Mouse (Mus musculus): ENCODE data around the gene Aspscr1.

DNA sequence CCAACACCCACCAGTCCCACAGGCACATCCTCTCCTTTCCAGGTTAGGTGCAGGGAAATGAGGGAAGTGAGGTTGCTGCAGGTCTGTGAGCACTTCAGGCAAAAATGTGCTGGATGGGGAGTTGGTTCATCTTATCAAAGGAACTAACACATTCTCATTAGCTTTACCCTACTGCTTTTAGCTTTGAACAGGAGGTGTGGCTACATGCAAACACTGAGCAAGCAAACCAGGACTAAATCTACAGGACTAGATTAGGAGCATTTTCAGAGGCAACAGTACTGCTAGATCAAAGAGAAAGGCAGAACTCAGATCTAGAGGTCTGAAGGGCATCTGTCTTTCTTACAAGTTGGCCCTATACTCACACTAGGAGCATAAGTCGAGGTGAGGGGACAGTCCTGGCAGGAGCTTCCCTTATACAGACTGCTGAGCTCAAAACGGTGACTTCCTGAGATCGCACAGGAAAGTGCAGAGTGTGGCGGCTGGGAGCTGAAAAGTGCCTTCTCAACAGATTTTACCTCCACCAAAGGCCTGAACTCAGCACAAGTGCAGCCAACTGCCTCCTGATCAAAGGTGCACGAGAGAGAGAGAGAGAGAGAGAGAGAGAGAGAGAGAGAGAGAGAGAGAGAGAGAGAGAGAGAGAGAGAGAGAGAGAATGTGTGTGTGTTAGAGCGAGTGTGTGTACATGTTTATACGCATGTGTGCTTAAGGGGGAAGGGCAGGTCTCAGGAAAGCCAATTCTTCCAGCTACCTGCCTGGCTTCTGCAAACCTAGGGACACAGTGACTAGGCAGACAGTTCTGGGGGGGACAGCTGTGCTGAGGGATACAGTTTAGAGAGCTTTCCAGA, 41.7 kb upstream of the Aspscr1 start:
- no peak for TF ChIP-seq CTCF (IDR thresholded peaks at IDR 0.05; ENCODE audit: control insufficient read depth, insufficient read depth, insufficient replicate concordance, low read depth, low read length)
- no peak for TF ChIP-seq POLR2A (IDR thresholded peaks at IDR 0.05; ENCODE audit: control insufficient read depth, low read depth, low read length)

Data from testis, adult 2 months (tissue).